In genomic region chr5:122166636-122167161, GRCm38 (mm10) we compare ENCODE assay signal across 9 mouse cellular contexts. TPM values are rescaled to one million over a fixed set of nuclear protein-coding genes. Genes with fewer than 3 reads are reported as not detected.
DNase-seq lines count a peak whose midpoint lies in the region; ATAC-seq and TF ChIP-seq lines count a peak whose summit lies in the region.
"Had no signal": no experiment of that assay in that cellular context is flagged by ENCODE, and none has a peak within 500 bp of the region (broad histone marks: within the 10 kb centered on the region; RNA-seq: fewer than 3 reads in every experiment).

No protein-coding gene starts in this region.

- peaks cover 54% of the 10 kb centered on the region for H3K4me1 ChIP-seq in liver, embryonic 12.5 days
- peaks cover 20% of the 10 kb centered on the region for H3K4me1 ChIP-seq in liver, postnatal 0 days (ENCODE audit: insufficient read depth)
- H3K4me1 ChIP-seq in cerebellum, adult 2 months (ENCODE audit: control insufficient read depth, insufficient read depth, low read length) = peaks cover 69% of the 10 kb centered on the region
- peaks cover 58% of the 10 kb centered on the region for H3K4me1 ChIP-seq in forebrain, embryonic 12.5 days
- peaks cover 59% of the 10 kb centered on the region for H3K4me1 ChIP-seq in neural tube, embryonic 13.5 days (replicated peaks)

- peaks cover 100% of the 10 kb centered on the region for H3K36me3 ChIP-seq in liver, embryonic 12.5 days
- H3K36me3 ChIP-seq in liver, postnatal 0 days (replicated peaks; ENCODE audit: insufficient read depth, low read length) = peaks cover 92% of the 10 kb centered on the region
- peaks cover 83% of the 10 kb centered on the region for H3K36me3 ChIP-seq in forebrain, embryonic 12.5 days (replicated peaks)
- peaks cover 77% of the 10 kb centered on the region for H3K36me3 ChIP-seq in neural tube, embryonic 13.5 days

- ATAC-seq in liver, embryonic 12.5 days = no peak
- no peak for ATAC-seq in liver, postnatal 0 days
- peak; percentile 41; the same call in 1 of the 2 replicates for ATAC-seq in forebrain, embryonic 12.5 days (ENCODE audit: low FRiP score)
- no peak for ATAC-seq in neural tube, embryonic 13.5 days (ENCODE audit: low read depth)

- no peak for TF ChIP-seq EP300 in liver, postnatal 0 days (IDR thresholded peaks at IDR 0.05; ENCODE audit: low read depth)

- 0 out of 2 replicates have a peak overlapping the region, but pooled peaks have one; percentile 2 for H3K9ac ChIP-seq in liver, embryonic 12.5 days
- H3K9ac ChIP-seq in liver, postnatal 0 days (replicated peaks) = no peak overlapping the region
- H3K9ac ChIP-seq in forebrain, embryonic 12.5 days = peak overlapping the region; percentile 29; the same call in 1 of the 2 replicates
- H3K9ac ChIP-seq in neural tube, embryonic 13.5 days = peak overlapping the region; percentile 55

- H3K4me3 ChIP-seq in liver, embryonic 12.5 days = no peak overlapping the region
- no peak overlapping the region for H3K4me3 ChIP-seq in liver, postnatal 0 days (ENCODE audit: low read depth, low read length)
- H3K4me3 ChIP-seq in cerebellum, adult 2 months (replicated peaks; ENCODE audit: insufficient read depth, low read depth, low read length) = peak overlapping the region; percentile 36
- H3K4me3 ChIP-seq in forebrain, embryonic 12.5 days (replicated peaks) = no peak overlapping the region
- no peak overlapping the region for H3K4me3 ChIP-seq in neural tube, embryonic 13.5 days
- H3K4me3 ChIP-seq: heart, embryonic 10.5 days had no signal

- TF ChIP-seq POLR2A in cerebellum, adult 2 months (IDR thresholded peaks at IDR 0.05; ENCODE audit: borderline replicate concordance, insufficient read depth, low read length) = no peak

- no peaks in the 10 kb centered on the region for H3K27me3 ChIP-seq in liver, embryonic 12.5 days (replicated peaks)
- H3K27me3 ChIP-seq in liver, postnatal 0 days (ENCODE audit: insufficient read depth, low read length) = no peaks in the 10 kb centered on the region
- H3K27me3 ChIP-seq in cerebellum, adult 2 months (ENCODE audit: control insufficient read depth, insufficient read depth, low read length) = no peaks in the 10 kb centered on the region
- no peaks in the 10 kb centered on the region for H3K27me3 ChIP-seq in forebrain, embryonic 12.5 days
- H3K27me3 ChIP-seq in neural tube, embryonic 13.5 days = no peaks in the 10 kb centered on the region

- no peaks in the 10 kb centered on the region for H3K9me3 ChIP-seq in liver, embryonic 12.5 days (replicated peaks)
- H3K9me3 ChIP-seq in liver, postnatal 0 days (ENCODE audit: low read length) = no peaks in the 10 kb centered on the region
- H3K9me3 ChIP-seq in forebrain, embryonic 12.5 days = no peaks in the 10 kb centered on the region
- no peaks in the 10 kb centered on the region for H3K9me3 ChIP-seq in neural tube, embryonic 13.5 days
- H3K9me3 ChIP-seq: heart, embryonic 10.5 days had no signal

- H3K27ac ChIP-seq in liver, embryonic 12.5 days = no peak overlapping the region
- no peak overlapping the region for H3K27ac ChIP-seq in liver, postnatal 0 days (ENCODE audit: low read depth)
- H3K27ac ChIP-seq in cerebellum, adult 2 months (ENCODE audit: insufficient read depth, low read length) = peak overlapping the region; percentile 68
- H3K27ac ChIP-seq in forebrain, embryonic 12.5 days = peak overlapping the region; percentile 77
- peak overlapping the region; percentile 61 for H3K27ac ChIP-seq in neural tube, embryonic 13.5 days (replicated peaks)
- H3K27ac ChIP-seq: heart, embryonic 10.5 days had no signal

- 36% methylated on average over 8 of the region's 8 CpGs for WGBS in liver, embryonic 12.5 days (ENCODE audit: insufficient replicate concordance)
- 53% methylated on average over 8 of the region's 8 CpGs for WGBS in liver, postnatal 0 days (ENCODE audit: insufficient replicate concordance)
- WGBS in cerebellum, adult 2 months = 4% methylated on average over 8 of the region's 8 CpGs
- 46% methylated on average over 8 of the region's 8 CpGs for WGBS in forebrain, embryonic 12.5 days
- WGBS in neural tube, embryonic 13.5 days = 43% methylated on average over 8 of the region's 8 CpGs

- DNase-seq in liver, postnatal 0 days = no peak
- DNase-seq in cerebellum, adult 2 months = peak; percentile 47 to 58
- no peak for DNase-seq in lung, postnatal 25 days (ENCODE audit: low spot score)
- no peak for DNase-seq in spleen, postnatal 4 days (ENCODE audit: low spot score in 2 of 2)

- H3K4me2 ChIP-seq in liver, embryonic 12.5 days = no peak overlapping the region
- no peak overlapping the region for H3K4me2 ChIP-seq in liver, postnatal 0 days (ENCODE audit: low read depth, low read length)
- H3K4me2 ChIP-seq in forebrain, embryonic 12.5 days = peak overlapping the region; percentile 19
- peak overlapping the region; percentile 33 for H3K4me2 ChIP-seq in neural tube, embryonic 13.5 days

- no peak for TF ChIP-seq CTCF in liver, postnatal 0 days (IDR thresholded peaks at IDR 0.05; ENCODE audit: low read depth)
- no peak for TF ChIP-seq CTCF in cerebellum, adult 2 months (IDR thresholded peaks at IDR 0.05; ENCODE audit: borderline replicate concordance, insufficient read depth, low read depth, low read length)

RNA-seq across cellular contexts. Expression of gene Ppp1cc, which starts 8.6 kb away (rescaled TPM):
- polyA plus RNA-seq in liver, embryonic 12.5 days (2016; fragmentation: Nextera tagmentation; extraction: Ambion mirVana) = 228 and 229 TPM in 2 replicates
- 97.7 and 97.9 TPM in 2 replicates for polyA plus RNA-seq in liver, postnatal 0 days (2015; fragmentation: Nextera tagmentation; extraction: Ambion mirVana)
- 410 and 458 TPM in 2 replicates for polyA plus RNA-seq in cerebellum, adult 2 months (2012; rRNA removed)
- 324 and 337 TPM in 2 replicates for polyA plus RNA-seq in forebrain, embryonic 12.5 days (2016; fragmentation: Nextera tagmentation; extraction: Ambion mirVana)
- polyA plus RNA-seq in neural tube, embryonic 13.5 days (2015; fragmentation: Nextera tagmentation; extraction: Ambion mirVana) = 209 and 226 TPM in 2 replicates

RNA-seq across cellular contexts. Expression of gene Ccdc63, which starts 26.1 kb away (rescaled TPM):
- polyA plus RNA-seq in liver, embryonic 12.5 days (2016; fragmentation: Nextera tagmentation; extraction: Ambion mirVana) = not detected in 2 replicates
- 0.13 and 0.18 TPM in 2 replicates for polyA plus RNA-seq in liver, postnatal 0 days (2015; fragmentation: Nextera tagmentation; extraction: Ambion mirVana)
- polyA plus RNA-seq in cerebellum, adult 2 months (2012; rRNA removed) = 9.3 and 11.9 TPM in 2 replicates
- polyA plus RNA-seq in forebrain, embryonic 12.5 days (2016; fragmentation: Nextera tagmentation; extraction: Ambion mirVana) = not detected in 2 replicates
- 0.46 and 0.69 TPM in 2 replicates for polyA plus RNA-seq in neural tube, embryonic 13.5 days (2015; fragmentation: Nextera tagmentation; extraction: Ambion mirVana)
- polyA plus RNA-seq: liver, adult 2 months had no signal

RNA-seq across cellular contexts. Expression of gene Hvcn1, which starts 39.9 kb away (rescaled TPM):
- 1.8 and 2.1 TPM in 2 replicates for polyA plus RNA-seq in liver, embryonic 12.5 days (2016; fragmentation: Nextera tagmentation; extraction: Ambion mirVana)
- 7.0 and 7.3 TPM in 2 replicates for polyA plus RNA-seq in liver, postnatal 0 days (2015; fragmentation: Nextera tagmentation; extraction: Ambion mirVana)
- 1.00 and 1.3 TPM in 2 replicates for polyA plus RNA-seq in cerebellum, adult 2 months (2012; rRNA removed)
- polyA plus RNA-seq in forebrain, embryonic 12.5 days (2016; fragmentation: Nextera tagmentation; extraction: Ambion mirVana) = 7.5 and 8.4 TPM in 2 replicates
- polyA plus RNA-seq in neural tube, embryonic 13.5 days (2015; fragmentation: Nextera tagmentation; extraction: Ambion mirVana) = 2.1 and 2.2 TPM in 2 replicates

Comparison
In these comparisons a context has a peak if more than half of its experiments do, and no peak if none do; other contexts are left out.
1. H3K27ac ChIP-seq: peak in cerebellum, adult 2 months (single experiment), forebrain, embryonic 12.5 days (single experiment) and neural tube, embryonic 13.5 days (single experiment); none in liver, embryonic 12.5 days (single experiment) and liver, postnatal 0 days (single experiment).
2. H3K4me2 ChIP-seq: peak in forebrain, embryonic 12.5 days (single experiment) and neural tube, embryonic 13.5 days (single experiment); none in liver, embryonic 12.5 days (single experiment) and liver, postnatal 0 days (single experiment).
3. DNase-seq: peak in cerebellum, adult 2 months (2 of 2); none in liver, postnatal 0 days (single experiment), lung, postnatal 25 days (single experiment) and spleen, postnatal 4 days (0 of 2).